Comparison of ENCODE assay signal across 37 mouse cellular contexts in genomic region chr2:129980608-129981007, GRCm38 (mm10). TPM values are rescaled to one million over a fixed set of nuclear protein-coding genes. Genes with fewer than 3 reads are reported as not detected.
"Had no signal": no experiment of that assay in that cellular context is flagged by ENCODE, and none has a peak within 500 bp of the region (broad histone marks: within the 10 kb centered on the region; RNA-seq: fewer than 3 reads in every experiment).

No protein-coding gene starts in this region.

- H3K4me1 ChIP-seq: limb, embryonic 10.5 days; limb, embryonic 12.5 days; limb, embryonic 13.5 days; limb, embryonic 15.5 days; liver, embryonic 12.5 days; liver, embryonic 13.5 days; liver, embryonic 15.5 days; lung, embryonic 15.5 days; megakaryocyte, embryonic 14.5 days; midbrain, embryonic 10.5 days; midbrain, embryonic 12.5 days; midbrain, embryonic 13.5 days; midbrain, embryonic 15.5 days; neural tube, embryonic 12.5 days had no signal

- ATAC-seq: liver, embryonic 12.5 days; liver, postnatal 0 days; lung, postnatal 0 days; midbrain, embryonic 13.5 days; midbrain, embryonic 15.5 days; midbrain, embryonic 16.5 days had no signal

- H3K9me3 ChIP-seq: limb, embryonic 10.5 days; limb, embryonic 12.5 days; limb, embryonic 13.5 days; limb, embryonic 15.5 days; liver, embryonic 12.5 days; liver, embryonic 13.5 days; liver, embryonic 15.5 days; lung, embryonic 15.5 days; megakaryocyte, embryonic 14.5 days; midbrain, embryonic 10.5 days; midbrain, embryonic 12.5 days; midbrain, embryonic 13.5 days; midbrain, embryonic 15.5 days; neural tube, embryonic 12.5 days had no signal

- H3K4me3 ChIP-seq: limb, embryonic 10.5 days; limb, embryonic 12.5 days; limb, embryonic 13.5 days; limb, embryonic 15.5 days; liver, embryonic 12.5 days; liver, embryonic 13.5 days; liver, embryonic 15.5 days; lung, embryonic 15.5 days; megakaryocyte, embryonic 14.5 days; midbrain, embryonic 10.5 days; midbrain, embryonic 12.5 days; midbrain, embryonic 13.5 days; midbrain, embryonic 15.5 days; myocyte; neural tube, embryonic 12.5 days had no signal

- H3K27me3 ChIP-seq: limb, embryonic 12.5 days; limb, embryonic 13.5 days; limb, embryonic 15.5 days; liver, embryonic 12.5 days; liver, embryonic 13.5 days; liver, embryonic 15.5 days; lung, embryonic 15.5 days; midbrain, embryonic 12.5 days; midbrain, embryonic 13.5 days; midbrain, embryonic 15.5 days; neural tube, embryonic 12.5 days had no signal

- H3K36me3 ChIP-seq: limb, embryonic 10.5 days; limb, embryonic 12.5 days; limb, embryonic 13.5 days; limb, embryonic 15.5 days; liver, embryonic 12.5 days; liver, embryonic 13.5 days; liver, embryonic 15.5 days; lung, embryonic 15.5 days; midbrain, embryonic 10.5 days; midbrain, embryonic 12.5 days; midbrain, embryonic 13.5 days; midbrain, embryonic 15.5 days; neural tube, embryonic 12.5 days had no signal

- DNase-seq: left cerebral cortex, postnatal 4 days; liver; liver, embryonic 13.5 days; liver, postnatal 0 days; lung, adult 18-20 months; lung, adult 2 months; lung, embryonic 14.5 days; lung, postnatal 10 days; lung, postnatal 14 days; lung, postnatal 36 days; lung, postnatal 4 days; midbrain, embryonic 14.5 days had no signal

- H3K27ac ChIP-seq: limb, embryonic 10.5 days; limb, embryonic 12.5 days; limb, embryonic 13.5 days; limb, embryonic 15.5 days; liver, embryonic 12.5 days; liver, embryonic 13.5 days; liver, embryonic 14.5 days; liver, embryonic 15.5 days; lung, embryonic 15.5 days; macrophage; midbrain, embryonic 10.5 days; midbrain, embryonic 12.5 days; midbrain, embryonic 13.5 days; midbrain, embryonic 15.5 days; neural tube, embryonic 12.5 days had no signal

RNA-seq across cellular contexts. Expression of gene Tgm3, which starts 31.5 kb away (rescaled TPM):
- total RNA-seq: liver, adult 2 months; megakaryocyte-erythroid progenitor cell, adult 5-6 weeks had no signal
- polyA plus RNA-seq: limb, embryonic 12.5 days; liver, embryonic 11.5 days; liver, embryonic 12.5 days; liver, embryonic 13.5 days; liver, embryonic 15.5 days; liver, embryonic 16.5 days; liver, postnatal 0 days; lung, embryonic 15.5 days; lung, embryonic 16.5 days; lung, postnatal 0 days; macrophage; midbrain, embryonic 10.5 days; midbrain, embryonic 11.5 days; midbrain, embryonic 13.5 days; midbrain, embryonic 14.5 days; midbrain, embryonic 16.5 days; myocyte; neural tube, embryonic 11.5 days; neural tube, embryonic 12.5 days had no signal
